Mouse (Mus musculus): ENCODE data around the gene Rilp. TPM values are rescaled to one million over a fixed set of nuclear protein-coding genes. Genes with fewer than 3 reads are reported as not detected.

The Rilp gene
- total and polyA plus RNA-seq, 3 experiments, result 0.19 to 0.65 TPM; not detected in 1

- peak; percentile 7; the same call in 1 of the 2 replicates for TF ChIP-seq RCOR1 (IDR thresholded peaks at IDR 0.05; ENCODE audit: low read depth, low read length)
- peak; percentile 88 for TF ChIP-seq SIN3A (IDR thresholded peaks at IDR 0.05; ENCODE audit: low read length)
Observed at GRCm38 (mm10) chr11:75460103-75460843, 49.6 kb upstream of the Rilp start (continued).

GRCm38 (mm10) chr11:75460844-75461742 is 48.8 kb upstream of the Rilp start, which contains the start of gene Tlcd2:
TSS of gene Tlcd2 (plus strand) at chr11:75461715.
- Histone ChIP-seq H3K9me3 (replicated peaks; ENCODE audit: insufficient read depth, low read length) (no peaks in the 10 kb centered on the region), H3K27ac (ENCODE audit: control insufficient read depth, low read depth, low read length) (peak within 1 kb of the TSS; percentile 99), H3K4me3 (ENCODE audit: control insufficient read depth in 1 of 2, insufficient read depth in 1 of 2, low read depth in 2 of 2, low read length in 2 of 2) (peak within 1 kb of the TSS; percentile 64 to 77), H3K9ac (ENCODE audit: control insufficient read depth, low read depth, low read length, poor library complexity, severe bottlenecking) (peak within 1 kb of the TSS; percentile 86), H3K36me3 (ENCODE audit: control insufficient read depth in 1 of 2, insufficient read depth in 2 of 2, low read length in 2 of 2) (peaks cover 0 to 31% of the 10 kb centered on the region in 2 experiments; a peak in 2 of 4 replicates), H3K27me3 (ENCODE audit: control insufficient read depth in 1 of 2, insufficient read depth in 2 of 2, low read length in 2 of 2) (no peaks in the 10 kb centered on the region), H3K79me2 (ENCODE audit: control insufficient read depth, insufficient read depth, low read length, poor library complexity) (peaks cover 8% of the 10 kb centered on the region; the same call in 1 of the 2 replicates), H3K4me1 (ENCODE audit: control insufficient read depth in 1 of 2, insufficient read depth in 2 of 2, low read length in 2 of 2) (peaks cover 10 to 40% of the 10 kb centered on the region in 2 experiments)
- DNase-seq (ENCODE audit: low read depth, low spot score), result peak; percentile 100
- TF ChIP-seq MAX (IDR thresholded peaks at IDR 0.05; ENCODE audit: low read length) (peak; percentile 85), TAL1 (IDR thresholded peaks at IDR 0.05; ENCODE audit: low read length) (no peak), E2F4 (IDR thresholded peaks at IDR 0.05; ENCODE audit: borderline replicate concordance, low read depth, low read length) (no peak; the same call in 1 of the 2 replicates), CTCF (IDR thresholded peaks at IDR 0.05 in 2 of 3, conservative IDR thresholded peaks at IDR 0.05 in 1 of 3; ENCODE audit: control insufficient read depth in 1 of 3, insufficient read depth in 1 of 3, low read depth in 2 of 3, low read length in 3 of 3, poor library complexity in 1 of 3, severe bottlenecking in 1 of 3) (no peak), MAZ (IDR thresholded peaks at IDR 0.05; ENCODE audit: low read depth, low read length) (peak; percentile 84; the same call in 1 of the 2 replicates), BHLHE40 (IDR thresholded peaks at IDR 0.05; ENCODE audit: borderline replicate concordance, low read depth, low read length) (no peak), MEF2A (IDR thresholded peaks at IDR 0.05; ENCODE audit: extremely low read depth, insufficient replicate concordance, low read depth, low read length, poor library complexity, severe bottlenecking) (no peak), GABPA (IDR thresholded peaks at IDR 0.05; ENCODE audit: low read depth, low read length) (peak; percentile 88), MYB (IDR thresholded peaks at IDR 0.05; ENCODE audit: low read depth, low read length) (0 out of 2 replicates have a peak, but pooled peaks have one; percentile 58), ZMIZ1 (IDR thresholded peaks at IDR 0.05; ENCODE audit: low read depth, low read length) (peak; percentile 82), USF1 (IDR thresholded peaks at IDR 0.05; ENCODE audit: low read depth, low read length) (peak; percentile 96), USF2 (IDR thresholded peaks at IDR 0.05; ENCODE audit: borderline replicate concordance in 1 of 2, insufficient read depth in 1 of 2, low read depth in 1 of 2, low read length in 2 of 2) (peak in 1 of 2 experiments; percentile 71; a peak in 2 of 4 replicates), RCOR1 (IDR thresholded peaks at IDR 0.05; ENCODE audit: low read depth, low read length) (no peak), SIN3A (IDR thresholded peaks at IDR 0.05; ENCODE audit: low read length) (peak; percentile 99), ZC3H11A (IDR thresholded peaks at IDR 0.05; ENCODE audit: low read depth, low read length) (no peak), MYC (IDR thresholded peaks at IDR 0.05; ENCODE audit: low read depth, low read length) (peak; percentile 74; the same call in 1 of the 2 replicates), UBTF (IDR thresholded peaks at IDR 0.05; ENCODE audit: borderline replicate concordance, insufficient read depth, low read depth, low read length) (no peak), EP300 (IDR thresholded peaks at IDR 0.05; ENCODE audit: low read depth in 1 of 2, low read length in 2 of 2) (peak in 1 of 2 experiments; percentile 71; a peak in 2 of 4 replicates), ETS1 (IDR thresholded peaks at IDR 0.05; ENCODE audit: low read depth, low read length) (peak; percentile 87), SMC3 (IDR thresholded peaks at IDR 0.05; ENCODE audit: low read depth, low read length) (no peak), JUND (IDR thresholded peaks at IDR 0.05; ENCODE audit: low read depth, low read length) (no peak), TBP (IDR thresholded peaks at IDR 0.05; ENCODE audit: low read depth, low read length) (peak; percentile 93), ZNF384 (IDR thresholded peaks at IDR 0.05; ENCODE audit: low read depth, low read length) (no peak), POLR2A (IDR thresholded peaks at IDR 0.05; ENCODE audit: control insufficient read depth in 1 of 2, insufficient read depth in 1 of 2, low read depth in 1 of 2, low read length in 2 of 2, poor library complexity in 1 of 2) (peak in 1 of 2 experiments; percentile 82; a peak in 3 of 4 replicates), NELFE (IDR thresholded peaks at IDR 0.05; ENCODE audit: low read depth, low read length) (peak; percentile 75), POLR2AphosphoS5 (IDR thresholded peaks at IDR 0.05; ENCODE audit: borderline replicate concordance, low read depth, low read length) (no peak), GATA1 (IDR thresholded peaks at IDR 0.05; ENCODE audit: low read depth, low read length) (peak; percentile 19; the same call in 1 of the 2 replicates), KAT2A (conservative IDR thresholded peaks at IDR 0.05; ENCODE audit: low read depth, low read length) (peak; percentile 91), CHD2 (IDR thresholded peaks at IDR 0.05; ENCODE audit: low read length) (peak; percentile 69; the same call in 1 of the 2 replicates), TCF12 (IDR thresholded peaks at IDR 0.05; ENCODE audit: low read depth, low read length) (peak; percentile 75)

Measured in MEL (cell line).